Mouse (Mus musculus): ENCODE measurements around the gene Ccdc40.
"Not testable (repeated sequence)": the region's sequence is repeated elsewhere in the genome, so short reads cannot be mapped to it uniquely, and the experiment has no call there.

GRCm38 (mm10) chr11:119292861-119293260 is 64.5 kb downstream of the Ccdc40 start:
- TF ChIP-seq GATA1 (IDR thresholded peaks at IDR 0.05; ENCODE audit: borderline replicate concordance, low read length); FLI1 (IDR thresholded peaks at IDR 0.05; ENCODE audit: low read length): not testable (repeated sequence)

Measured in megakaryocyte, embryonic 14.5 days (primary cell).